Mouse (Mus musculus) megakaryocyte, embryonic 14.5 days (primary cell): ENCODE measurements around the gene Rbm47.

Source experiments
- FLI1 ChIP-seq: IDR thresholded peaks from 2 replicates; pipeline ENCODE4 v1.6.1; 2012; ENCODE audit warnings: low read length, inconsistent platforms, mixed read lengths
- GATA1 ChIP-seq: IDR thresholded peaks from 3 replicates; pipeline ENCODE4 v1.6.1; 2012; ENCODE audit warnings: mixed read lengths, low read length, inconsistent platforms, borderline replicate concordance

DNA sequence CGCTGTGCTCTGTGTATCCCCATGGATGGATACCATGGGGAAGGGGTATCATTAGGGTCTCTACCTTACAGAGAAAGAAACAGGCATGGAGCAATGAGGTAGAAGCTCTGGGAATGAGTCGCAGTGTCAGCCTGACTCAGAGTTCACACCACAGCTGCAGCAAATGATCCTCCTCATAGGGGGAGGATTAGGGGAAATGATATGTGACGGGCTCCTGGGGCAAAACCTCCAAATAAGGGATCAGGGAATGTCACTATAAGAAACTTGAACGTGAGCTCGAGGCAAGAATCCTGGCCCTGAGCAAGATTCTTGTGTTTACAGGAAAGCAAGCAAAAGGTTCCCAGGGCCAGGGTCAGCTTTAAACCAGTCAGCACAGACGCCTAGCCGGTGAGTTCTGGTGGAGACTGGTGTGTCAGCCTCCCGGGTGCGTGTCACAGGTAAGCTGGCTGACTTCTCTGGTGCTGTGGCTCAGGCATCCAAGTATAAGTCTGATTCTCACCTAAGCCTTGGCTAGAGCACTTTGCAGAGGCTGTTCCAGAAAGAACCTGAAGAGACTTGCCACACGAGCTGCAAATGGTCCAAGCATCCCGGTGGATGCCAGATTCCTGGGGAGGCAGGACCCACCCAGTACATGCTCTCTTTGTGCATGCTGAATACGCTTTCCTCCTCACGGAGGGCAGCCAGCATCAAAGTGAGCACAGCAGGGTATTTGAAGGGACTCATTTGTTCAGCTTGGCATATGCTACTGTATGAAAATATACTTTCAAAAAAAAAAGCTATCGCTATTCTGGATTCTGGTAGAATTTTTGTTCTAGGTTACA lies 138.3 kb downstream of the Rbm47 start:
- no peak for TF ChIP-seq GATA1
- TF ChIP-seq FLI1: no peak
